Mouse (Mus musculus) embryonic facial prominence, embryonic 14.5 days (tissue): ENCODE results near the gene 4931422A03Rik. TPM values are rescaled to one million over a fixed set of nuclear protein-coding genes. Genes with fewer than 3 reads are reported as not detected.
"Not testable (repeated sequence)": the region's sequence is repeated elsewhere in the genome, so short reads cannot be mapped to it uniquely, and the experiment has no call there.

Experiments
- ATAC-seq: fragments of 200-750 bp; cut with Nextera tagmentation; 2 replicates; pipeline ENCODE4 v1.8.0; 2017; ENCODE audit warnings: low read depth, moderate number of reproducible peaks, moderate TSS enrichment
- DNase-seq: peaks from one replicate; pipeline ENCODE4 v3.0.0-alpha.2; 2015; ENCODE audit warnings: low spot score
- H3K27ac ChIP-seq: fragments of 300-500 bp; sonication (generic); replicated peaks from 2 replicates; pipeline ENCODE4 v1.5.1; 2014; ENCODE audit warnings: low read depth, mild to moderate bottlenecking, low read length, moderate library complexity
- H3K27me3 ChIP-seq: fragments of 300-500 bp; sonication (generic); replicated peaks from 2 replicates; pipeline ENCODE4 v1.6.1; 2014; ENCODE audit warnings: low read length; ENCODE audit not compliant: control insufficient read depth, insufficient read depth
- H3K36me3 ChIP-seq: fragments of 300-500 bp; sonication (generic); 2 replicates; pipeline ENCODE4 v1.6.1; 2014; ENCODE audit warnings: low read length, mixed read lengths; ENCODE audit not compliant: control insufficient read depth, insufficient read depth
- H3K4me1 ChIP-seq: fragments of 300-500 bp; sonication (generic); 2 replicates; pipeline ENCODE4 v1.6.1; 2014; ENCODE audit warnings: antibody characterized with exemption, low read length; ENCODE audit not compliant: control insufficient read depth, insufficient read depth
- H3K4me2 ChIP-seq: fragments of 300-500 bp; sonication (generic); 2 replicates; pipeline ENCODE4 v1.6.1; 2014; ENCODE audit warnings: low read depth, mild to moderate bottlenecking, low read length, moderate library complexity, mixed read lengths
- H3K4me3 ChIP-seq: fragments of 300-500 bp; sonication (generic); 2 replicates; pipeline ENCODE4 v1.5.1; 2014; ENCODE audit warnings: low read depth, mild to moderate bottlenecking, low read length
- H3K9ac ChIP-seq: fragments of 300-500 bp; sonication (generic); 2 replicates; pipeline ENCODE4 v1.6.1; 2014; ENCODE audit warnings: low read depth, mild to moderate bottlenecking, low read length, moderate library complexity, mixed read lengths
- H3K9me3 ChIP-seq: fragments of 300-500 bp; sonication (generic); 2 replicates; pipeline ENCODE4 v1.6.1; 2016; ENCODE audit warnings: low read length; ENCODE audit not compliant: control insufficient read depth
- WGBS: fragments of 180-500 bp; shearing (Covaris S2); extraction: QIAGEN DNeasy Blood & Tissue Kit; methylation state at CpG from one replicate; pipeline ENCODE4 v1.1.7; 2014; 5-methylcytosine and 5-hydroxymethylcytosine counted together
- polyA plus RNA-seq: library from polyadenylated mRNA; unstranded; fragments of >200 nt; fragmentation: Nextera tagmentation; extraction: Ambion mirVana; gene quantifications from 2 replicates; pipeline ENCODE4 v1.2.1, GENCODE M21; 2014

4931422A03Rik gene
- polyA plus RNA-seq = 1.3 and 2.5 TPM in 2 replicates

DNA sequence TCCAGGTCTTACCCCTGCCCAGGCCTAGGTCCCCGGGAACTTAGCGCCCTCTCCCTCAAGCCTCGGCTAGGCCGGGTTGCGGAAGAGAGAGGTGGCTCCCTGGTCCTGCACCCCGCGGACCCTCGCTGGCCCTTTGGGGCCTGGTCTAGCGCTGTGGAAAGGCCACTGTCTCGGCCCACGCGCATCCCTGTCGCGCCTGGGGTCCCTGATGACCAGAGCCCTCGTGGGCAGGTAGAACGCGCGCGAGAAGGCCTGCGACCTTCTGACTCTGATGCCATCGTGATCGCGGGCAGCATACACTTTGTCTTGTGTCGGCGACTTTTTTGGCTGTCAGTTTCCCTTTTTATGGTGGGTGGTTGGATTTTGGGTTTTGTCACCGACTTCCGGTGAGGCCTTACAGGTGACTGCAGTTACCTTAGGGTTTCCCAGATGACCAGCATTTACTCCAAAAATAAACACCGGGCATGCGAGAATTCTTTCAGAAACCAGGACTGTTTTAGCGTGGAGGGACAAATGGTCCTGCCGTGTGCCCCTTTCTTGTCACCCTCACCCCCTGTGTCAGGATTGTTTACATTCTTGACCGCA lies at the start of gene 4931422A03Rik:
4931422A03Rik (minus strand) TSS at position 223 of the 585 bp plus-strand sequence.
- Histone ChIP-seq H3K9me3 (no peaks in the 10 kb centered on the region), H3K4me2 (peak within 1 kb of the TSS; percentile 78), H3K36me3 (peaks cover 7% of the 10 kb centered on the region; the same call in 1 of the 2 replicates), H3K27me3 (no peaks in the 10 kb centered on the region), H3K4me3 (peak within 1 kb of the TSS; percentile 83), H3K27ac (peak within 1 kb of the TSS; percentile 45), H3K4me1 (peaks cover 14% of the 10 kb centered on the region; the same call in 1 of the 2 replicates), H3K9ac (peak within 1 kb of the TSS; percentile 92)
- ATAC-seq (peak; percentile 55), DNase-seq (no peak)
- 1% methylated on average over 29 of the region's 32 CpGs for WGBS

DNA sequence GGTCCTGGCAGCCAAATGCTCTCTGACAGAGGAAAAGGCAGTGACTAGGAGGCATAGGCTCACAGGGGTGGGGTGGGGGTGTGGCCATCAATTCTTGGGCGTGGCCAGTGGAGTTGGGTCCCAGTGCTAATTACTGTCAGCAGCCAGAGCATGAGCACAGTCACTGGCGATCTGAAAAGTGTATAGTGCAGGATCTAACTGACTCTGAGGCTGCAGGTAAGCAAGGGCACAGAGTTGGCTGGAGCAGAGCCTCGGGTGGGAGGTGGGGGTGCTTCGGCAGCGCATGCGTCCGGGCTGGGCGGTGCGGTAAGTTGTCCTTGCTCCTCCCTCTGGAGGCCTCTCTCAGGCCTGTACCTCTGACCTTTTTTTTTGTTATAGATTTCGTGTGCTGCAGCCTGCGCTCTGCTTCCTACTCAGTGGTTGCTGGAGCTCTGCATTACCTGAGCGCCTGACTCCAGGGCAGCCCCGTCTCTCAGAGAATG lies 41.6 kb upstream of the 4931422A03Rik start, which contains the start of gene Cd59b:
Cd59b (plus strand) TSS at position 146 of the 482 bp plus-strand sequence.
- Histone ChIP-seq H3K36me3 (no peaks in the 10 kb centered on the region), H3K4me1 (0 out of 2 replicates have a peak, but pooled peaks cover 5% of the 10 kb centered on the region), H3K4me3 (peak within 1 kb of the TSS; percentile 41), H3K9me3 (no peaks in the 10 kb centered on the region), H3K27ac (peak within 1 kb of the TSS; percentile 48), H3K9ac (peak within 1 kb of the TSS; percentile 54), H3K4me2 (peak within 1 kb of the TSS; percentile 58), H3K27me3 (no peaks in the 10 kb centered on the region)
- peak; percentile 90 for ATAC-seq
- peak; percentile 80 for DNase-seq
- WGBS = under 1% methylated on average over 13 of the region's 13 CpGs

DNA sequence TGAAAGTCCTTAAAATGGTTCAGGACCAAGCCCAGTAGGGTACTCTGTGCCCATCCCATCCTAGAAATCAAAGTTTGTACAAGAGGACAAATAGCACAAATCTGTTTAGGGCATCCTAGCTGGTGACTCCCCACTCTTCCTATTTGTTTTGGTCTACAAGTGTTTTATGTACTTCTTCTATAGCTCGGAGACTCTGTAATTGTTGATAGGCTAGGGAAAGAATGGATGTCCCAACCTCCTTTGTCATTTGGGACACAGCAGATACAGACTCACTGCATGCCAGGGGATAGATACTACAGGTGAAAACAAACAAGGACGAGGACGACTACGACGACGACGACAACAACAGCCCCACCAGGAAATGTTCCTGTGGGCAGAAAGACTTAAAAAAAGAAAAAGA lies 40.3 kb upstream of the 4931422A03Rik start, which contains the start of gene Gm10799:
Gm10799 (minus strand) TSS at position 101 of the 400 bp plus-strand sequence.
- not testable (repeated sequence) for H3K9ac ChIP-seq, H3K36me3 ChIP-seq, H3K4me3 ChIP-seq, ATAC-seq, H3K27me3 ChIP-seq, H3K4me1 ChIP-seq, H3K4me2 ChIP-seq, H3K27ac ChIP-seq, H3K9me3 ChIP-seq, DNase-seq
- 78% methylated on average over 7 of the region's 7 CpGs for WGBS

DNA sequence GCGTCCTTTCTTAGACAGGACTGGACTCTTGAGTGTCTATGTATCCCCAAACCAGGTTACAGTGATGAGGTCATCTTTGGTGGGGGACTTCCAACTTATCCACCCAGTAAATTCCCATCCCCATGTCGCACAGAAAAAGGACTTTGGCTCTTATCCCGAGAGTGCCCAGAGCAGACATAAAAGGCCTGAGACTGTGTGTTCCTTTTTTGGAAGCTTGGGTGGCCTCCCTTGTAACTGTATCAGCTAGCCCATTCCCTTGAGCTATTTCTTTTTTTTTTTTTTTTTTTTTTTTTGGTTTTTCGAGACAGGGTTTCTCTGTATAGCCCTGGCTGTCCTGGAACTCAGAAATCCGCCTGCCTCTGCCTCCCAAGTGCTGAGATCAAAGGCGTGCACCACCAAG lies 37.4 kb upstream of the 4931422A03Rik start, which contains the start of gene Gm10912:
Gm10912 (plus strand) TSS at position 301 of the 400 bp plus-strand sequence.
- H3K4me2 ChIP-seq, DNase-seq, H3K4me3 ChIP-seq, H3K27me3 ChIP-seq, ATAC-seq, H3K9me3 ChIP-seq, H3K9ac ChIP-seq, H3K27ac ChIP-seq, H3K4me1 ChIP-seq: not testable (repeated sequence)
- 92% methylated on average over 5 of the region's 6 CpGs for WGBS
- H3K36me3 ChIP-seq = peaks cover 14% of the 10 kb centered on the region; the same call in 1 of the 2 replicates

DNA sequence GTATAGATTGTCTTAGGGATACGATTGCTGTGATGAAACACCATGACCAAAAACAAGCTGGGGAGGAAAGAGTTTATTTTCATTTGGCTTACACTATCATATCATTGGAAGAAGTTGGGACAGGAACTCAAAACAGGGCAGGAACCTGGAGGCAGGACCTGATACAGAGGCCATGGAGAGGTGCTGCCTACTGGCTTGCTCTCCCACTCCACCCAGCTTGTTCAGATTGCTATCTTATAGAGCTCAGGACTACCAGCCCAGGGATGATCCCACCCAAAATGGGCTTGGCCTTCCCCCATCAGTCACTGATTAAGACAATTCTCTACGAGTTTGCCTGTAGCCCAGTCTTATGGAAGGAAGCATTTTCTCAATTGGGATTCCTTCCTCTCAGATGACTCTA lies 36.0 kb upstream of the 4931422A03Rik start:
- no peaks in the 10 kb centered on the region for H3K27me3 ChIP-seq
- no peak for ATAC-seq
- no peak overlapping the region for H3K4me3 ChIP-seq
- H3K9me3 ChIP-seq = no peaks in the 10 kb centered on the region
- H3K27ac ChIP-seq = no peak overlapping the region
- H3K4me1 ChIP-seq = no peaks in the 10 kb centered on the region
- 84% methylated on average over 2 of the region's 2 CpGs for WGBS
- no peak overlapping the region for H3K9ac ChIP-seq
- no peak for DNase-seq
- no peak overlapping the region for H3K4me2 ChIP-seq
- H3K36me3 ChIP-seq = peaks cover 23% of the 10 kb centered on the region

DNA sequence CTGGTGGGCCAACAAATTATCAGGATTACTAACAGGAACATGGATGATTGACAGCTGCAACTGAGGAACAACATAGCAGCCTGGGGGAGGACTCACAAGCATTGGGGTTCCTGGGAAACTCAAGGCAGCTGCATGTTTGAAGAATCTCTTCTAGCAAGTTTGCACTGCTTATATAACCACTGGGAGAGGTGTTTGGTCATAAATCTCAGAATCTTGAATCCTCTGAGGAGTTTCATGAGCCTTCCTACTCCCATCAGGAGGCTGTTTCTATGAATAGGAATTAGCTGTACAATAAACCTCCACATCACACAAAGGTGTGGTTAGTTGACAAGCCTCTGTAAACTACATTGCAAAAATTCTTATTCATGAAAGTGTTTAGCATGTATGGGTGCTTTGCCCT lies 34.5 kb upstream of the 4931422A03Rik start:
- no peak for ATAC-seq
- Histone ChIP-seq H3K36me3 (peaks cover 26% of the 10 kb centered on the region), H3K4me3 (no peak overlapping the region), H3K27me3 (no peaks in the 10 kb centered on the region), H3K4me2 (no peak overlapping the region), H3K9ac (no peak overlapping the region), H3K27ac (no peak overlapping the region), H3K9me3 (no peaks in the 10 kb centered on the region), H3K4me1 (no peaks in the 10 kb centered on the region)
- DNase-seq = peak; percentile 42

- Histone ChIP-seq H3K9me3 (no peaks in the 10 kb centered on the region), H3K27ac (no peak overlapping the region), H3K4me3 (no peak overlapping the region), H3K36me3 (peaks cover 26% of the 10 kb centered on the region), H3K4me1 (no peaks in the 10 kb centered on the region), H3K27me3 (no peaks in the 10 kb centered on the region), H3K4me2 (no peak overlapping the region), H3K9ac (no peak overlapping the region)
- WGBS = 97% methylated on average over 6 of the region's 6 CpGs
- no peak for ATAC-seq
- DNase-seq = no peak
These were observed 32.8 kb upstream of the 4931422A03Rik start for GRCm38 (mm10) chr2:104060996-104061395.

GRCm38 (mm10) chr2:104059786-104060185 lies 31.6 kb upstream of the 4931422A03Rik start:
- H3K4me1 ChIP-seq = no peaks in the 10 kb centered on the region
- H3K4me2 ChIP-seq = no peak overlapping the region
- H3K27me3 ChIP-seq = no peaks in the 10 kb centered on the region
- no peak for ATAC-seq
- no peak overlapping the region for H3K4me3 ChIP-seq
- H3K36me3 ChIP-seq = peaks cover 34% of the 10 kb centered on the region
- 72% methylated on average over 10 of the region's 10 CpGs for WGBS
- no peak overlapping the region for H3K27ac ChIP-seq
- H3K9me3 ChIP-seq = no peaks in the 10 kb centered on the region
- DNase-seq = no peak
- no peak overlapping the region for H3K9ac ChIP-seq

DNA sequence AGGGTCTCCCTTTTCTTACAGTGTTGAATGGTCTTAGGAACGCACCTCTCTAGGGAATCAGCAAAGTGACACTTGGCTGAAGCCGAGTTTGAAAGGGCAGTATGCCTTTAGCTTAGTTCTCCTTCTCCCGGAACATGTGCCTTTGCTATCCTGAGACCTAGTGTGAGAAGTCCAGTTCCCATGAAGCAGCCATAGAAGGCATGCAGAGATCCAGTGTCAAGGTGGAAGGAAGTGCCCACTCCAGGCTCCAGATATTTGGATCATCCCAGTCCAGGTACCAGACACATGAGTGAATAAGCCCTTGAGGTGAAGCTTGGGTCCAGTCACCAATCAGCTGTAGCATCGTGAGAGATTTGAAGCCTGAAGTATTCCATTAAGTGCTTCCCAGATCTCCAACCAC lies 30.8 kb upstream of the 4931422A03Rik start:
- Histone ChIP-seq H3K9ac (no peak overlapping the region), H3K36me3 (peaks cover 42% of the 10 kb centered on the region), H3K4me2 (no peak overlapping the region), H3K27ac (no peak overlapping the region), H3K9me3 (no peaks in the 10 kb centered on the region), H3K4me3 (no peak overlapping the region), H3K4me1 (no peaks in the 10 kb centered on the region), H3K27me3 (no peaks in the 10 kb centered on the region)
- ATAC-seq (no peak), DNase-seq (no peak)
- 90% methylated on average over 4 of the region's 4 CpGs for WGBS
